Mouse (Mus musculus): ENCODE measurements at regions not wholly inside any gene's neighbourhood (a gene's known extent, or its start where the extent isn't known, plus 50 kb on each side); places are given as distances from the start of the nearest gene placed in this dataset.

- no peaks in the 10 kb centered on the region for H3K4me1 ChIP-seq (replicated peaks; ENCODE audit: low read depth, low read length)
Observed at GRCm38 (mm10) chr2:95232135-95232772, 794.3 kb upstream of the Api5 start.

GRCm38 (mm10) chr2:95231739-95232134 lies 793.8 kb upstream of the Api5 start:
- no peaks in the 10 kb centered on the region for H3K36me3 ChIP-seq (ENCODE audit: insufficient read depth, low read length)
- no peaks in the 10 kb centered on the region for H3K9me3 ChIP-seq (ENCODE audit: low read length)
- no peak overlapping the region for H3K4me3 ChIP-seq (replicated peaks; ENCODE audit: low read length)
- H3K27me3 ChIP-seq (ENCODE audit: insufficient read depth, low read length) = 0 out of 2 replicates have a peak, but pooled peaks cover 2% of the 10 kb centered on the region
- TF ChIP-seq CTCF (conservative IDR thresholded peaks at IDR 0.05; ENCODE audit: low read length) = no peak
- TF ChIP-seq NANOG (IDR thresholded peaks at IDR 0.05; ENCODE audit: borderline replicate concordance, low read length) = no peak
- no peak for TF ChIP-seq POU5F1 (IDR thresholded peaks at IDR 0.05; ENCODE audit: borderline replicate concordance, low read length)
- no peaks in the 10 kb centered on the region for H3K4me1 ChIP-seq (replicated peaks; ENCODE audit: low read depth, low read length)

More at GRCm38 (mm10) chr2:95232135-95232772, 794.3 kb upstream of the Api5 start:
- Histone ChIP-seq H3K9me3 (ENCODE audit: low read length) (no peaks in the 10 kb centered on the region), H3K36me3 (ENCODE audit: insufficient read depth, low read length) (no peaks in the 10 kb centered on the region), H3K4me3 (replicated peaks; ENCODE audit: low read length) (no peak overlapping the region), H3K27me3 (ENCODE audit: insufficient read depth, low read length) (0 out of 2 replicates have a peak, but pooled peaks cover 2% of the 10 kb centered on the region)
- TF ChIP-seq POU5F1 (IDR thresholded peaks at IDR 0.05; ENCODE audit: borderline replicate concordance, low read length) = no peak
- TF ChIP-seq NANOG (IDR thresholded peaks at IDR 0.05; ENCODE audit: borderline replicate concordance, low read length) = no peak
- peak; percentile 45 for TF ChIP-seq CTCF (conservative IDR thresholded peaks at IDR 0.05; ENCODE audit: low read length)

GRCm38 (mm10) chr2:95229386-95229785 lies 791.5 kb upstream of the Api5 start:
- TF ChIP-seq POU5F1 (IDR thresholded peaks at IDR 0.05; ENCODE audit: borderline replicate concordance, low read length) (no peak), CTCF (conservative IDR thresholded peaks at IDR 0.05; ENCODE audit: low read length) (no peak), NANOG (IDR thresholded peaks at IDR 0.05; ENCODE audit: borderline replicate concordance, low read length) (no peak)
- H3K27me3 ChIP-seq (ENCODE audit: insufficient read depth, low read length) = 0 out of 2 replicates have a peak, but pooled peaks cover 2% of the 10 kb centered on the region
- no peaks in the 10 kb centered on the region for H3K4me1 ChIP-seq (replicated peaks; ENCODE audit: low read depth, low read length)
- no peaks in the 10 kb centered on the region for H3K36me3 ChIP-seq (ENCODE audit: insufficient read depth, low read length)
- H3K9me3 ChIP-seq (ENCODE audit: low read length) = no peaks in the 10 kb centered on the region
- no peak overlapping the region for H3K4me3 ChIP-seq (replicated peaks; ENCODE audit: low read length)

- no peaks in the 10 kb centered on the region for H3K4me1 ChIP-seq (replicated peaks; ENCODE audit: low read depth, low read length)
- H3K27me3 ChIP-seq (ENCODE audit: insufficient read depth, low read length) = no peaks in the 10 kb centered on the region
- H3K9me3 ChIP-seq (ENCODE audit: low read length) = no peaks in the 10 kb centered on the region
- no peak for TF ChIP-seq POU5F1 (IDR thresholded peaks at IDR 0.05; ENCODE audit: borderline replicate concordance, low read length)
- TF ChIP-seq NANOG (IDR thresholded peaks at IDR 0.05; ENCODE audit: borderline replicate concordance, low read length) = no peak
- TF ChIP-seq CTCF (conservative IDR thresholded peaks at IDR 0.05; ENCODE audit: low read length) = no peak
- H3K4me3 ChIP-seq (replicated peaks; ENCODE audit: low read length) = no peak overlapping the region
- H3K36me3 ChIP-seq (ENCODE audit: insufficient read depth, low read length) = no peaks in the 10 kb centered on the region
Observed at GRCm38 (mm10) chr2:95210216-95210941, 772.4 kb upstream of the Api5 start.
